Mouse (Mus musculus) hindbrain, embryonic 16.5 days (tissue): ENCODE measurements around the gene Brms1. TPM values are rescaled to one million over a fixed set of nuclear protein-coding genes. Genes with fewer than 3 reads are reported as not detected.

Source experiments
- ATAC-seq: fragments of 200-750 bp; cut with Nextera tagmentation; 2 replicates; pipeline ENCODE4 v1.8.0; 2017; ENCODE audit warnings: moderate TSS enrichment, moderate library complexity
- H3K27ac ChIP-seq: fragments of 300-500 bp; sonication (generic); 2 replicates; pipeline ENCODE4 v1.5.1; 2014; ENCODE audit warnings: low read depth, mild to moderate bottlenecking, control low read depth, low read length, moderate library complexity
- H3K27me3 ChIP-seq: fragments of 300-500 bp; sonication (generic); replicated peaks from 2 replicates; pipeline ENCODE4 v1.6.1; 2014; ENCODE audit warnings: low read length; ENCODE audit not compliant: control insufficient read depth, insufficient read depth
- H3K36me3 ChIP-seq: fragments of 300-500 bp; sonication (generic); 2 replicates; pipeline ENCODE4 v1.6.1; 2014; ENCODE audit warnings: mild to moderate bottlenecking, low read length, moderate library complexity, mixed read lengths; ENCODE audit not compliant: control insufficient read depth, insufficient read depth
- H3K4me1 ChIP-seq: fragments of 300-500 bp; sonication (generic); 2 replicates; pipeline ENCODE4 v1.6.1; 2014; ENCODE audit warnings: low read depth, low read length; ENCODE audit not compliant: control insufficient read depth, insufficient read depth
- H3K4me2 ChIP-seq: fragments of 300-500 bp; sonication (generic); 2 replicates; pipeline ENCODE4 v1.6.1; 2014; ENCODE audit warnings: mild to moderate bottlenecking, low read length, control low read depth, moderate library complexity
- H3K4me3 ChIP-seq: fragments of 300-500 bp; sonication (generic); 2 replicates; pipeline ENCODE4 v1.5.1; 2014; ENCODE audit warnings: mild to moderate bottlenecking, low read length, control low read depth, moderate library complexity
- H3K9ac ChIP-seq: fragments of 300-500 bp; sonication (generic); 2 replicates; pipeline ENCODE4 v1.6.1; 2014; ENCODE audit warnings: low read depth, mild to moderate bottlenecking, control low read depth, low read length, moderate library complexity
- H3K9me3 ChIP-seq: fragments of 300-500 bp; sonication (generic); 2 replicates; pipeline ENCODE4 v1.6.1; 2014; ENCODE audit warnings: mild to moderate bottlenecking, low read length, moderate library complexity; ENCODE audit not compliant: control insufficient read depth
- WGBS: fragments of 180-500 bp; shearing (Covaris S2); extraction: QIAGEN DNeasy Blood & Tissue Kit; methylation state at CpG from one replicate; pipeline ENCODE4 v1.1.7; 2014; 5-methylcytosine and 5-hydroxymethylcytosine counted together
- polyA plus RNA-seq: library from polyadenylated mRNA; unstranded; fragments of >200 nt; fragmentation: Nextera tagmentation; extraction: Ambion mirVana; gene quantifications from 2 replicates; pipeline ENCODE4 v1.2.1, GENCODE M21; 2015

Gene Brms1
- polyA plus RNA-seq, 1 experiment from 2014 or later: 25.6 TPM

- Histone ChIP-seq H3K9me3 (no peaks in the 10 kb centered on the region), H3K27me3 (no peaks in the 10 kb centered on the region), H3K4me2 (no peak overlapping the region), H3K4me1 (no peaks in the 10 kb centered on the region), H3K4me3 (no peak overlapping the region), H3K36me3 (no peaks in the 10 kb centered on the region), H3K27ac (no peak overlapping the region), H3K9ac (no peak overlapping the region)
- 13% methylated on average over 8 of the region's 8 CpGs for WGBS
- no peak for ATAC-seq
These were observed 26.2 kb upstream of the Brms1 start for GRCm38 (mm10) chr19:5014961-5015398.

GRCm38 (mm10) chr19:5016221-5016742 is 24.9 kb upstream of the Brms1 start:
- H3K27me3 ChIP-seq: no peaks in the 10 kb centered on the region
- ATAC-seq: no peak; the same call in 1 of the 2 replicates
- WGBS: 34% methylated on average over 10 of the region's 10 CpGs
- no peak overlapping the region for H3K27ac ChIP-seq
- no peak overlapping the region for H3K4me3 ChIP-seq
- H3K9me3 ChIP-seq: no peaks in the 10 kb centered on the region
- H3K4me2 ChIP-seq: peak overlapping the region; percentile 29; the same call in 1 of the 2 replicates
- no peaks in the 10 kb centered on the region for H3K36me3 ChIP-seq
- H3K4me1 ChIP-seq: no peaks in the 10 kb centered on the region
- no peak overlapping the region; the same call in 1 of the 2 replicates for H3K9ac ChIP-seq

DNA sequence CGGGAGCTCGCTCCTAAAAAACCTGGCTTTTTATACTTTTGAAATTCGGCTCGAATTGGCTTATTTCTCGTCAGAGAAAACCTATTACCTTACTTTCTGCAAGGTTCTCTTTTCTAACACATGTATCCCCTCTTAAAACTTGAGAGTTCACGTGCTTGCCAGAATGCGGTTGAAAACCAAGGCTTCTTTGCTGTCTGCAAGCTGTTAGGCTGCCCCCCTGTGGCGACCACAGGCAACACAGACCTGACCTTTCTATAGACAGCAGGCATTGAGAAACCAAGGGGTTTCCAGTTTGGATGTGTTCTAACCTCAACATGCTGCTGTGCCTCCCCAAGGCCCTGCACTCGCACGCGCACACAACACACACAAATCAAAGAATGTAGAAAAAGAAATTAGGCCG is 24.4 kb upstream of the Brms1 start:
- Histone ChIP-seq H3K27ac (no peak overlapping the region), H3K9ac (no peak overlapping the region), H3K4me2 (peak overlapping the region; percentile 29), H3K4me3 (no peak overlapping the region), H3K27me3 (no peaks in the 10 kb centered on the region), H3K4me1 (no peaks in the 10 kb centered on the region), H3K36me3 (no peaks in the 10 kb centered on the region), H3K9me3 (no peaks in the 10 kb centered on the region)
- WGBS: 21% methylated on average over 12 of the region's 12 CpGs
- no peak for ATAC-seq

DNA sequence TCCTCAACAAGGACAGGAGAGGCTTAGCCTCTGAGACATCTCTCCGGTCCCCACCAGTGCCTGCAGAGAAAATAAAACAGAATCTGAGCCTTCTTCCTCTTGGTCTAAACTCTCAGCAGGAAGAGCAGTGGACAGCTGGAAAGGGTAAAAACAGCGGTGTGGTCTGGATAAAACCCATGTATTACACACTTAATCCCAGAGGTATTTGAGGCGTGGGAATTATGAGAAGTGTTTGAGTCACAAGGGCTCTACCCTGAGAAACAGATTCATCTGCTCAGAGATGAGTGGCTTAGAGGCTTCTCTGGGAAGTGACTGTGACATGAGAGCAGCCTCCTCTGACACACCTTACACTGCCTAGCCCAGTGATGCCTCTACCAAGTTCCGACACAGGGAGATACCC is 23.5 kb upstream of the Brms1 start:
- no peak for ATAC-seq

DNA sequence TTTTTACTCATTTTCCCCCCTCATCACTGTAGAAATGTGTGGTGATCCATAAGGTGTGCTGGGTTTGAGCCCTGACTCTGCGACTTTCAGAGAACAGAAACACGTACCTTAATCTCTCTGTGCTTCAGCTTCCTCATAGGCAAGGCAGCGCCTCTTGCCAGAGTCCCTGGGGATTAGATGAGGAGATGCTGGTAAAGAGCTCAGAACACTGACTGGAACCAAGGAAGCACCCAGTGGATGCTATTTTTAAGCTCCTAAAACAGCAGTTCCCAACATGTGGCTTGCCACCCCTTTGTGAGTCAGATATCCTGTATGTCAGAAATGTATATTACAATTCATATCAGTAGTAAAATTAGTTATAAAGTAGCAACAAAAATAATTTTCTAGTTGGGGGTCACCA is 23.0 kb upstream of the Brms1 start:
- H3K9me3 ChIP-seq: no peaks in the 10 kb centered on the region
- no peak overlapping the region for H3K4me2 ChIP-seq
- no peaks in the 10 kb centered on the region for H3K36me3 ChIP-seq
- no peak overlapping the region for H3K27ac ChIP-seq
- WGBS: 83% methylated on average over 3 of the region's 3 CpGs
- no peak overlapping the region for H3K9ac ChIP-seq
- H3K27me3 ChIP-seq: no peaks in the 10 kb centered on the region
- no peaks in the 10 kb centered on the region; the same call in 1 of the 2 replicates for H3K4me1 ChIP-seq
- no peak for ATAC-seq
- H3K4me3 ChIP-seq: no peak overlapping the region

More for the DNA sequence above, 23.5 kb upstream of the Brms1 start:
- 83% methylated on average over 4 of the region's 4 CpGs for WGBS
- Histone ChIP-seq H3K9me3 (no peaks in the 10 kb centered on the region), H3K36me3 (no peaks in the 10 kb centered on the region), H3K27ac (no peak overlapping the region), H3K4me1 (no peaks in the 10 kb centered on the region), H3K4me2 (no peak overlapping the region), H3K4me3 (no peak overlapping the region), H3K27me3 (no peaks in the 10 kb centered on the region), H3K9ac (no peak overlapping the region)

GRCm38 (mm10) chr19:5021416-5021815 is 19.7 kb upstream of the Brms1 start:
- H3K4me2 ChIP-seq: no peak overlapping the region
- 75% methylated on average over 2 of the region's 2 CpGs for WGBS
- no peaks in the 10 kb centered on the region for H3K36me3 ChIP-seq
- H3K4me1 ChIP-seq: peaks cover 3% of the 10 kb centered on the region; the same call in 1 of the 2 replicates
- H3K4me3 ChIP-seq: no peak overlapping the region
- no peak overlapping the region for H3K9ac ChIP-seq
- no peak overlapping the region for H3K27ac ChIP-seq
- H3K27me3 ChIP-seq: no peaks in the 10 kb centered on the region
- ATAC-seq: no peak
- no peaks in the 10 kb centered on the region for H3K9me3 ChIP-seq

DNA sequence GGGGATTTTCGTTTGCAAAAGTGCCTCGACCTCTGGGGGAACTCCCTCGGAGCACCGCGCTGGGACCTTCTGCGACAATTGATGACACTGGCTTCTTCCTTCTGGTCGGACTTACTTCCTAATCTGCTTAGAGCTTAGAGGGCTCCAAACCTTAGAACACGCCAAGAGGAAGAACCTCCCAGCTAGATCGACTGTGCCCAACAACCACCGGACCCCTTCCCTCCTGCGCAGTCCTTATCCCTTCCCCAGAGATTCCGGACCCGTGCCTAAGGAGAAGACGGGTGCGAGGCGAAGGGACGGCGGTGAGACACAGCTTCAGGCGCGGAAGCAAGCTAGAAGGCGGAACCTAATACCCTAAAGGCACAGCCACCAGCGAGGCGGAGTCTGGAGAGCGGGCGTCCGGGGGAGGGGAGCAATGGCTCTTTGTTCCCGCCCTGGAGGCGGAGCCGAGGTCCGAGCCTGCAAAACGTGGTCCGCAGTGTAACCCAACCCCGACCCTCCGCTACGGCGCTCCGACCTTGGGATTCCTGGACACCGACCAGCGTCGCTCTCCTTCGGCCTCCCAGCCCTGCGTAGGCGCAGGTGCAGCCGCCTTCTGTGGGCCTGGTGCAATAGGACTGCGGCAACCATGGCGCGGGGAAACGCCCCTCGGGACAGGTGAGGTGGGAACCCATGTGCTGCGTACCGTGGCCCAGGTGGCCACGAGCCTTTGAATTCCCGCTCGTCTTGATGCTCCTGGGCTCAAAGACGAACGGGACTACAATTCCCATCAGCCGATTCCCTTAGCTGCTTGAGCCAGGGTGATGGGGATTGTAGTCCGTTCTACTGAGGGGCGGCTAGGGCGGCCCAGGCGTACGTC is 17.3 kb upstream of the Brms1 start, which contains the start of gene Slc29a2:
Gene Slc29a2 (plus strand): TSS at position 240 of the 859 bp plus-strand sequence.
- Histone ChIP-seq H3K9me3 (no peaks in the 10 kb centered on the region), H3K4me2 (peak within 1 kb of the TSS; percentile 90), H3K4me3 (peak within 1 kb of the TSS; percentile 86), H3K4me1 (peaks cover 3% of the 10 kb centered on the region; the same call in 1 of the 2 replicates), H3K27me3 (no peaks in the 10 kb centered on the region), H3K36me3 (peaks cover 8% of the 10 kb centered on the region; the same call in 1 of the 2 replicates), H3K27ac (peak within 1 kb of the TSS; percentile 90), H3K9ac (peak within 1 kb of the TSS; percentile 91)
- WGBS: 0% methylated on average over 55 of the region's 62 CpGs
- peak; percentile 96 for ATAC-seq

- ATAC-seq: no peak
- Histone ChIP-seq H3K4me3 (no peak overlapping the region), H3K36me3 (peaks cover 18% of the 10 kb centered on the region), H3K9me3 (no peaks in the 10 kb centered on the region), H3K9ac (no peak overlapping the region), H3K4me1 (peaks cover 3% of the 10 kb centered on the region; the same call in 1 of the 2 replicates), H3K27me3 (no peaks in the 10 kb centered on the region), H3K27ac (no peak overlapping the region), H3K4me2 (no peak overlapping the region)
- 87% methylated on average over 8 of the region's 8 CpGs for WGBS
These were observed 15.0 kb upstream of the Brms1 start for GRCm38 (mm10) chr19:5026111-5026510.

- no peak overlapping the region for H3K4me2 ChIP-seq
- WGBS: 87% methylated on average over 3 of the region's 3 CpGs
- no peak overlapping the region for H3K4me3 ChIP-seq
- no peak overlapping the region for H3K9ac ChIP-seq
- no peak overlapping the region for H3K27ac ChIP-seq
- no peak for ATAC-seq
- no peaks in the 10 kb centered on the region for H3K9me3 ChIP-seq
- H3K4me1 ChIP-seq: peaks cover 2% of the 10 kb centered on the region
- peaks cover 22% of the 10 kb centered on the region for H3K36me3 ChIP-seq
- H3K27me3 ChIP-seq: no peaks in the 10 kb centered on the region
These were observed 8.5 kb upstream of the Brms1 start for GRCm38 (mm10) chr19:5032686-5033085.
